In the genomic region with DNA sequence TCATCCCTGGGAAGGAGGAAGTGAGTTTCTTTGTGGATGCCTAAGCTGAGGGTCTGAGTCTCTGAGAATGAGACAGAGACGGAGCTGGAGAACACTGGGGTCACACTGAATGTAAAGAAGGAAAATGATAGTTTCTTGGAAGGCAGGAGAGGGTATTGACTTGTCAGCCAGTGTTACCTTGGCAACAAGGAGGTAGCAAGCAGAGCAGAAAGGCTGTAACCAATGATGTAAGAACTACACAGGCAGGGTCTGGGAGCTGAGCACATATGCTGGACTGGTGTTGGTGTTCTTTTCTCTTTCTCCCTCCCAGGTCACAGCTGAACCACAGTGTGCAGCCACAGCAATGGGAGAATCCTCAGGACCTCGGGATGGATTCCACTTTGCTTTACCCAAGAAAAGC, we compare ENCODE assay signal across 12 mouse cellular contexts.
DNase-seq lines count a peak whose midpoint lies in the region; ATAC-seq and TF ChIP-seq lines count a peak whose summit lies in the region.
"Had no signal": no experiment of that assay in that cellular context is flagged by ENCODE, and none has a peak within 500 bp of the region (broad histone marks: within the 10 kb centered on the region; RNA-seq: fewer than 3 reads in every experiment).

No protein-coding gene starts in this region.

- no peaks in the 10 kb centered on the region for H3K27me3 ChIP-seq in CH12.LX (replicated peaks)
- H3K27me3 ChIP-seq in hindbrain, embryonic 11.5 days (ENCODE audit: control insufficient read depth, insufficient read depth, low read length) = no peaks in the 10 kb centered on the region
- H3K27me3 ChIP-seq in midbrain, embryonic 15.5 days (replicated peaks) = no peaks in the 10 kb centered on the region
- no peaks in the 10 kb centered on the region for H3K27me3 ChIP-seq in kidney, adult 2 months (replicated peaks; ENCODE audit: control insufficient read depth, insufficient read depth, low read length)
- H3K27me3 ChIP-seq: embryonic facial prominence, embryonic 13.5 days; limb, embryonic 12.5 days; lung, embryonic 15.5 days had no signal

- ATAC-seq in hindbrain, embryonic 11.5 days (ENCODE audit: low FRiP score) = 0 out of 2 replicates have a peak, but pooled peaks have one; percentile 47
- peak; percentile 97 for ATAC-seq in midbrain, embryonic 15.5 days (replicated peaks)
- ATAC-seq: intestine, embryonic 16.5 days had no signal

- H3K79me2 ChIP-seq in CH12.LX (replicated peaks; ENCODE audit: control insufficient read depth, extremely low read depth, insufficient read depth, poor library complexity, severe bottlenecking) = no peaks in the 10 kb centered on the region

- peaks cover 2 to 17% of the 10 kb centered on the region in 2 experiments; a peak in 3 of 4 replicates for H3K4me1 ChIP-seq in CH12.LX (ENCODE audit: control insufficient read depth in 1 of 2, insufficient read depth in 2 of 2)
- H3K4me1 ChIP-seq in hindbrain, embryonic 11.5 days (replicated peaks; ENCODE audit: control insufficient read depth, insufficient read depth, low read length) = no peaks in the 10 kb centered on the region
- peaks cover 12% of the 10 kb centered on the region for H3K4me1 ChIP-seq in midbrain, embryonic 15.5 days
- H3K4me1 ChIP-seq in kidney, adult 2 months (ENCODE audit: control insufficient read depth, insufficient read depth, low read length) = no peaks in the 10 kb centered on the region
- H3K4me1 ChIP-seq: limb, embryonic 12.5 days had no signal

- no peak for TF ChIP-seq CTCF in CH12.LX (conservative IDR thresholded peaks at IDR 0.05 in 1 of 2, IDR thresholded peaks at IDR 0.05 in 1 of 2; ENCODE audit: low read depth in 2 of 2, low read length in 2 of 2)
- TF ChIP-seq CTCF in kidney, adult 2 months (conservative IDR thresholded peaks at IDR 0.05; ENCODE audit: insufficient read depth, insufficient read length, low read depth, low read length) = no peak

- in situ Hi-C loops in CH12.LX (cut with MboI; ENCODE audit: low pct_ligation_motif_present, low pct_unique_long_range_greater_than_20kb, low sequenced_read_pairs) = no loop called here

- H3K9me3 ChIP-seq in CH12.LX (replicated peaks; ENCODE audit: low read length) = peaks cover 2% of the 10 kb centered on the region
- no peaks in the 10 kb centered on the region for H3K9me3 ChIP-seq in hindbrain, embryonic 11.5 days (ENCODE audit: control insufficient read depth, low read length)
- H3K9me3 ChIP-seq in midbrain, embryonic 15.5 days = no peaks in the 10 kb centered on the region
- H3K9me3 ChIP-seq: embryonic facial prominence, embryonic 13.5 days; limb, embryonic 12.5 days; lung, embryonic 15.5 days had no signal

- dilution Hi-C loops in CH12.LX (cut with MboI; ENCODE audit: extremely low pct_ligation_motif_present, extremely low pct_unique_long_range_greater_than_20kb, low sequenced_read_pairs) = no loop called here

- no peak overlapping the region for H3K4me3 ChIP-seq in CH12.LX (replicated peaks in 1 of 3; ENCODE audit: low read depth in 2 of 3, low read length in 2 of 3, poor library complexity in 1 of 3)
- no peak overlapping the region for H3K4me3 ChIP-seq in hindbrain, embryonic 11.5 days (ENCODE audit: low read depth, low read length)
- H3K4me3 ChIP-seq in midbrain, embryonic 15.5 days = no peak overlapping the region
- H3K4me3 ChIP-seq in kidney, adult 2 months (ENCODE audit: insufficient read depth, low read depth, low read length) = no peak overlapping the region
- H3K4me3 ChIP-seq: embryonic facial prominence, embryonic 13.5 days; limb, embryonic 12.5 days; lung, embryonic 15.5 days had no signal

- TF ChIP-seq RAD21 in CH12.LX (IDR thresholded peaks at IDR 0.05; ENCODE audit: low read depth, low read length) = no peak

- WGBS in hindbrain, embryonic 11.5 days = 51% methylated on average over 2 of the region's 2 CpGs
- 28% methylated on average over 2 of the region's 2 CpGs for WGBS in midbrain, embryonic 15.5 days
- 77% methylated on average over 2 of the region's 2 CpGs for WGBS in kidney, adult 2 months

- TF ChIP-seq POLR2A in CH12.LX (IDR thresholded peaks at IDR 0.05; ENCODE audit: low read depth, low read length) = no peak
- TF ChIP-seq POLR2A in kidney, adult 2 months (IDR thresholded peaks at IDR 0.05; ENCODE audit: low read depth, low read length) = no peak

- H3K27ac ChIP-seq in CH12.LX (ENCODE audit: insufficient read depth, low read depth) = no peak overlapping the region
- no peak overlapping the region for H3K27ac ChIP-seq in hindbrain, embryonic 11.5 days (ENCODE audit: low read depth, low read length)
- peak overlapping the region; percentile 59 for H3K27ac ChIP-seq in midbrain, embryonic 15.5 days
- no peak overlapping the region for H3K27ac ChIP-seq in kidney, adult 2 months (ENCODE audit: insufficient read depth, low read depth, low read length)
- H3K27ac ChIP-seq: embryonic facial prominence, embryonic 13.5 days; limb, embryonic 12.5 days; lung, embryonic 15.5 days had no signal

- DNase-seq in CH12.LX (ENCODE audit: extremely low read depth) = no peak
- peak; percentile 16 for DNase-seq in brain, embryonic 18.5 days (ENCODE audit: low read depth, low spot score)
- peak; percentile 23 for DNase-seq in hindbrain, embryonic 11.5 days (ENCODE audit: low spot score)
- DNase-seq in kidney, adult 2 months = no peak
- no peak for DNase-seq in left cerebral cortex, postnatal 25 days (ENCODE audit: low spot score in 2 of 2)
- DNase-seq in ovary, postnatal 14 days (ENCODE audit: low spot score) = no peak
- DNase-seq: right cerebral cortex, adult 18-20 months had no signal

- intact Hi-C loops in left cerebral cortex, postnatal 25 days (cut with DNase I) = no loop called here

- H3K9ac ChIP-seq in CH12.LX (ENCODE audit: insufficient read depth, low read depth) = no peak overlapping the region
- no peak overlapping the region for H3K9ac ChIP-seq in hindbrain, embryonic 11.5 days (ENCODE audit: low read depth, low read length)
- no peak overlapping the region for H3K9ac ChIP-seq in midbrain, embryonic 15.5 days
- H3K9ac ChIP-seq: embryonic facial prominence, embryonic 13.5 days; limb, embryonic 12.5 days; lung, embryonic 15.5 days had no signal

- no peak for TF ChIP-seq EP300 in CH12.LX (IDR thresholded peaks at IDR 0.05; ENCODE audit: low read length)

- no peaks in the 10 kb centered on the region for H3K36me3 ChIP-seq in CH12.LX (replicated peaks in 1 of 2; ENCODE audit: control insufficient read depth in 1 of 2, insufficient read depth in 1 of 2, low read length in 1 of 2)
- H3K36me3 ChIP-seq in hindbrain, embryonic 11.5 days (ENCODE audit: control insufficient read depth, insufficient read depth, low read length) = no peaks in the 10 kb centered on the region
- no peaks in the 10 kb centered on the region for H3K36me3 ChIP-seq in midbrain, embryonic 15.5 days (replicated peaks)
- H3K36me3 ChIP-seq in kidney, adult 2 months (ENCODE audit: control insufficient read depth, insufficient read depth, low read length) = no peaks in the 10 kb centered on the region
- H3K36me3 ChIP-seq: embryonic facial prominence, embryonic 13.5 days; limb, embryonic 12.5 days; lung, embryonic 15.5 days had no signal

- H3K4me2 ChIP-seq in CH12.LX (ENCODE audit: insufficient read depth, low read depth, poor library complexity, severe bottlenecking) = no peak overlapping the region
- H3K4me2 ChIP-seq in hindbrain, embryonic 11.5 days (replicated peaks; ENCODE audit: low read depth, low read length) = no peak overlapping the region
- no peak overlapping the region for H3K4me2 ChIP-seq in midbrain, embryonic 15.5 days
- H3K4me2 ChIP-seq: embryonic facial prominence, embryonic 13.5 days; limb, embryonic 12.5 days; lung, embryonic 15.5 days had no signal

TF ChIP-seq in CH12.LX, 34 proteins besides CTCF, POLR2A, EP300 and RAD21:
- TF ChIP-seq TCF12 (IDR thresholded peaks at IDR 0.05; ENCODE audit: low read depth, low read length) = 0 out of 2 replicates have a peak, but pooled peaks have one; percentile 4
- TF ChIP-seq SIN3A (IDR thresholded peaks at IDR 0.05; ENCODE audit: low read length) = peak; percentile 16; the same call in 1 of the 2 replicates
- TF ChIP-seq USF1 (IDR thresholded peaks at IDR 0.05; ENCODE audit: low read depth, low read length) = no peak
TF ChIP-seq in CH12.LX: peak in this region for 2.

Comparison
In these comparisons a context has a peak if more than half of its experiments do, and no peak if none do; other contexts are left out.
1. DNase-seq: peak in brain, embryonic 18.5 days (single experiment) and hindbrain, embryonic 11.5 days (single experiment); none in CH12.LX (single experiment), kidney, adult 2 months (single experiment), left cerebral cortex, postnatal 25 days (0 of 2) and ovary, postnatal 14 days (single experiment).